Mouse (Mus musculus): ENCODE measurements around the gene Cst13.

Cst13 gene

GRCm38 (mm10) chr2:148874617-148875334, 54.9 kb downstream of the Cst13 start:
- DNase-seq (ENCODE audit: low read depth in 1 of 2, low spot score in 2 of 2), result no peak

GRCm38 (mm10) chr2:148875335-148875811, 55.5 kb downstream of the Cst13 start, which contains the start of gene Cst3:
Cst3 (minus strand) TSS chr2:148875692.
- DNase-seq (ENCODE audit: low read depth in 1 of 2, low spot score in 2 of 2), result peak; percentile 91 to 94

- no peak for DNase-seq (ENCODE audit: low read depth in 1 of 2, low spot score in 2 of 2)
Measured at GRCm38 (mm10) chr2:148877016-148877770, 57.3 kb downstream of the Cst13 start.

- no peak for DNase-seq (ENCODE audit: low read depth in 1 of 2, low spot score in 2 of 2)
Measured at GRCm38 (mm10) chr2:148878641-148879130, 58.8 kb downstream of the Cst13 start.

DNA sequence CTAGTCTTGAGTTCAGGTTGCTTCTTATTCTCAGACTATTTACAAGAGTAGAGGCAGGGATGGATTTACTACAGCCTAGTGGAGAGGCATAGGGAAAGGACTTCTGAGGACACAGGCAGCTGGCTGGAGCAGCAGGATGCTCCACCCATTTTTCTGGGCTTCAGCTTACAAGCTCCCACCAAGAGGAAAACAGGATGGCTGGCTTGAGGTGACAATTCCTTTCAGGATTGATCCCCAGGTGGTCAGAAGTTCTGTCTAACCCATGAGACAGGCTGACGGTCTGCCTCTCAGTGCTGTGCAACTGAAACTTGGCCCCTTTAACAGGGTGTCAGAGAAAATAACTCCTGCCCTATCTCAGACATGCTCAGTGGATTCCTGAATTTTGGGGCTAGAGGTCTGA, 59.3 kb downstream of the Cst13 start:
- DNase-seq (ENCODE audit: low read depth in 1 of 2, low spot score in 2 of 2), result no peak

Data from monocyte, adult 2 months (primary cell).